Mouse (Mus musculus) hindbrain, embryonic 11.5 days (tissue): ENCODE data around the gene Hapln4. TPM values are rescaled to one million over a fixed set of nuclear protein-coding genes. Genes with fewer than 3 reads are reported as not detected.
"Not testable (repeated sequence)": the region's sequence is repeated elsewhere in the genome, so short reads cannot be mapped to it uniquely, and the experiment has no call there.

Experiments
- ATAC-seq: fragments of 200-750 bp; cut with Nextera tagmentation; 2 replicates; pipeline ENCODE4 v1.8.0; 2017; ENCODE audit warnings: mild to moderate bottlenecking, moderate TSS enrichment, moderate library complexity; ENCODE audit not compliant: low FRiP score
- DNase-seq: peaks from one replicate; pipeline ENCODE4 v3.0.0-alpha.2; 2015; ENCODE audit warnings: low spot score
- H3K27ac ChIP-seq: fragments of 300-500 bp; sonication (generic); 2 replicates; pipeline ENCODE4 v1.5.1; 2014; ENCODE audit warnings: mild to moderate bottlenecking, low read depth, low read length
- H3K27me3 ChIP-seq: fragments of 300-500 bp; sonication (generic); 2 replicates; pipeline ENCODE4 v1.6.1; 2014; ENCODE audit warnings: mild to moderate bottlenecking, low read length, moderate library complexity, mixed read lengths; ENCODE audit not compliant: control insufficient read depth, insufficient read depth
- H3K36me3 ChIP-seq: fragments of 300-500 bp; sonication (generic); 2 replicates; pipeline ENCODE4 v1.6.1; 2014; ENCODE audit warnings: mild to moderate bottlenecking, low read length, moderate library complexity, mixed read lengths; ENCODE audit not compliant: control insufficient read depth, insufficient read depth
- H3K4me1 ChIP-seq: fragments of 300-500 bp; sonication (generic); replicated peaks from 2 replicates; pipeline ENCODE4 v1.6.1; 2014; ENCODE audit warnings: low read length, mixed read lengths; ENCODE audit not compliant: control insufficient read depth, insufficient read depth
- H3K4me2 ChIP-seq: fragments of 300-500 bp; sonication (generic); replicated peaks from 2 replicates; pipeline ENCODE4 v1.6.1; 2014; ENCODE audit warnings: mild to moderate bottlenecking, low read depth, low read length
- H3K4me3 ChIP-seq: fragments of 300-500 bp; sonication (generic); 2 replicates; pipeline ENCODE4 v1.5.1; 2014; ENCODE audit warnings: low read depth, low read length
- H3K9ac ChIP-seq: fragments of 300-500 bp; sonication (generic); 2 replicates; pipeline ENCODE4 v1.6.1; 2014; ENCODE audit warnings: low read depth, low read length
- H3K9me3 ChIP-seq: fragments of 300-500 bp; sonication (generic); 2 replicates; pipeline ENCODE4 v1.6.1; 2016; ENCODE audit warnings: low read length; ENCODE audit not compliant: control insufficient read depth
- WGBS: fragments of 180-500 bp; shearing (Covaris S2); extraction: QIAGEN DNeasy Blood & Tissue Kit; methylation state at CpG from one replicate; pipeline ENCODE4 v1.1.7; 2014; 5-methylcytosine and 5-hydroxymethylcytosine counted together
- polyA plus RNA-seq: library from polyadenylated mRNA; unstranded; fragments of >200 nt; fragmentation: Nextera tagmentation; extraction: Ambion mirVana; gene quantifications from 2 replicates; pipeline ENCODE4 v1.2.1, GENCODE M21; 2014

Hapln4 gene
- polyA plus RNA-seq, result 0.22 TPM in 1 of 2 replicates, not detected in the other

DNA sequence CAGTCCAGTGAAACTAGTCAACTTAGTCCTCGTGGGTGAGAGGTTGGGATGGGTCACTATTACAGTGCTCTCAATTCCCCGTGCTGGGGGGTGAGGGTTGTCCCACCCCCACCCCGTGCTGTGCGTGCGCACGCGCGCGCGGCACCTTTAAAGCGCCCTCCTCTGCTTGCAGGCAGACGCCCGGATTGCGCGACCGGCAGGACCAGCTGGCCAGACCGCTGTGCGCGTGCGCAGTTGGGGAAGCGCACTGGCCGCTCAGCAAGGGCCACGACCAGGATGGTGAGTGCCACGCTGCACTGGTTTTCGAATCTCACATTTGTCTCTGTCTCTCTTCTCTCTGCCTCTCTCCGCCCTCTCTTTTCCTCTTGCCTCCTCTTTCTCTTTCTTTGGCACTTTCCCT, at the start of gene Hapln4:
Gene Hapln4, plus strand, starts transcription at position 173 of the 400 bp plus-strand sequence.
- H3K9me3 ChIP-seq, result no peaks in the 10 kb centered on the region
- H3K4me1 ChIP-seq, result peaks cover 13% of the 10 kb centered on the region
- ATAC-seq, result peak; percentile 33; the same call in 1 of the 2 replicates
- DNase-seq, result peak; percentile 79
- H3K27me3 ChIP-seq, result peaks cover 56% of the 10 kb centered on the region
- H3K36me3 ChIP-seq, result no peaks in the 10 kb centered on the region
- H3K27ac ChIP-seq, result no peak within 1 kb of the TSS
- H3K4me3 ChIP-seq, result peak within 1 kb of the TSS; percentile 35
- peak within 1 kb of the TSS; percentile 63 for H3K4me2 ChIP-seq
- H3K9ac ChIP-seq, result peak within 1 kb of the TSS; percentile 31
- WGBS, result under 1% methylated on average over 24 of the region's 26 CpGs

GRCm38 (mm10) chr8:70037994-70038393, 45.3 kb upstream of the Hapln4 start:
- H3K4me3 ChIP-seq, result no peak overlapping the region
- WGBS, result 97% methylated on average over 1 of the region's 1 CpGs
- no peak overlapping the region for H3K27ac ChIP-seq
- no peaks in the 10 kb centered on the region for H3K9me3 ChIP-seq
- peaks cover 5% of the 10 kb centered on the region; the same call in 1 of the 2 replicates for H3K4me1 ChIP-seq
- no peak for DNase-seq
- no peaks in the 10 kb centered on the region for H3K36me3 ChIP-seq
- no peak overlapping the region for H3K9ac ChIP-seq
- ATAC-seq, result no peak
- H3K4me2 ChIP-seq, result no peak overlapping the region
- no peaks in the 10 kb centered on the region for H3K27me3 ChIP-seq

- DNase-seq (no peak), ATAC-seq (peak; percentile 62; the same call in 1 of the 2 replicates)
- Histone ChIP-seq H3K9ac (peak overlapping the region; percentile 95), H3K4me2 (peak overlapping the region; percentile 87), H3K4me3 (peak overlapping the region; percentile 100), H3K9me3 (no peaks in the 10 kb centered on the region), H3K27ac (peak overlapping the region; percentile 65; the same call in 1 of the 2 replicates), H3K36me3 (no peaks in the 10 kb centered on the region), H3K27me3 (no peaks in the 10 kb centered on the region), H3K4me1 (peaks cover 9% of the 10 kb centered on the region; the same call in 1 of the 2 replicates)
- 2% methylated on average over 46 of the region's 47 CpGs for WGBS
Observed at GRCm38 (mm10) chr8:70041885-70042546, 41.2 kb upstream of the Hapln4 start.

DNA sequence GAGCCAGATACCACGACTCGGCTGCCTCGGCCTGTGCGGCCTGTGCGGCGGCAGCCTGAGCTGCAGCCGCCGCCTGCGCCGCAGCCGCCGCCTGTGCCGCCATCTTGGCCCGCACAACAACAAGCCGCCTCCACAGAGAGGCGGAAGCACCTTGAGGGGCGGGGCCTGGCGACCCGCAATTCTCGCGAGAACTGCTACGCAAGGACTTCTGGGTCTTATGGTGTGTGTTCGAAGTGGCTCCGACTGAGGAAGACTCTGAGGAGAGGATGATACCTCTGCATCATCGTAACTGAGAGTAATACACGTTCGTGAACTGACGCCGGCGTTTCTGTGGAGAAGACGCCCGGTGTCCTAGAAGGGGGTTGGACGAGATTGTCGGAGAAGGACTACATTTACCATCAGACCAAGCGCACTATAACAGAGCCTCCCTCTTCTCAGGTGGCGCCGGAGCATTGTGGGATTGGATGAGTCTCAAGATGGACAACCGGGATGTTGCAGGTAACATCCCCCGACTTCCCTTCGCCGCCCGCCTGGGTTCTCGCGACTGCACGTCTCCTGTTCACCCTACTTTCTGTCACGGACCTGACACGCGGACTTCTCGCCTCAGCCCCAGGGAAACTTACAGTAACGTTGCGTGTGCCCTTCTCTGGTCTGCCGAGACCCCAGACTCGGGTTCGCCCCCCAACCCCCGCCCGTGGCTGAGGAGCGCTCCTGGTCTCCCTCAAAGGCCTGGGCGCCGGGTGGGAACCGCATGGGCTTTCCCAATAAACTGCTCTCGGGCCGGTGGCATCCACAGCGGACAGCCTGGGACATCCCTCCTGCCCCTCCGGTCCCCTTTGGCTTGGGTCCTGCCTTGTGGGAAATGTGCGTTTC, 40.4 kb upstream of the Hapln4 start, which contains the start of the genes Mau2 and Sugp1:
Gene Mau2, minus strand, starts transcription at position 152 of the 873 bp plus-strand sequence.
Gene Sugp1, plus strand, starts transcription at position 231 of the 873 bp plus-strand sequence.
- Histone ChIP-seq H3K9me3 (no peaks in the 10 kb centered on the region), H3K36me3 (no peaks in the 10 kb centered on the region), H3K27ac (peak within 1 kb of the TSS; percentile 65; the same call in 1 of the 2 replicates), H3K9ac (peak within 1 kb of the TSS; percentile 95), H3K4me2 (peak within 1 kb of the TSS; percentile 87), H3K4me1 (peaks cover 9% of the 10 kb centered on the region; the same call in 1 of the 2 replicates), H3K27me3 (no peaks in the 10 kb centered on the region), H3K4me3 (peak within 1 kb of the TSS; percentile 100)
- peak; percentile 97 for DNase-seq
- ATAC-seq, result peak; percentile 98
- under 1% methylated on average over 64 of the region's 65 CpGs for WGBS

- no peaks in the 10 kb centered on the region for H3K36me3 ChIP-seq
- no peak for DNase-seq
- no peak overlapping the region for H3K27ac ChIP-seq
- no peak overlapping the region for H3K4me3 ChIP-seq
- H3K9me3 ChIP-seq, result no peaks in the 10 kb centered on the region
- no peak overlapping the region for H3K4me2 ChIP-seq
- H3K9ac ChIP-seq, result peak overlapping the region; percentile 95; the same call in 1 of the 2 replicates
- WGBS, result 91% methylated on average over 5 of the region's 5 CpGs
- ATAC-seq, result no peak
- no peaks in the 10 kb centered on the region for H3K27me3 ChIP-seq
- H3K4me1 ChIP-seq, result peaks cover 9% of the 10 kb centered on the region; the same call in 1 of the 2 replicates
Observed at GRCm38 (mm10) chr8:70043996-70044395, 39.3 kb upstream of the Hapln4 start.

DNA sequence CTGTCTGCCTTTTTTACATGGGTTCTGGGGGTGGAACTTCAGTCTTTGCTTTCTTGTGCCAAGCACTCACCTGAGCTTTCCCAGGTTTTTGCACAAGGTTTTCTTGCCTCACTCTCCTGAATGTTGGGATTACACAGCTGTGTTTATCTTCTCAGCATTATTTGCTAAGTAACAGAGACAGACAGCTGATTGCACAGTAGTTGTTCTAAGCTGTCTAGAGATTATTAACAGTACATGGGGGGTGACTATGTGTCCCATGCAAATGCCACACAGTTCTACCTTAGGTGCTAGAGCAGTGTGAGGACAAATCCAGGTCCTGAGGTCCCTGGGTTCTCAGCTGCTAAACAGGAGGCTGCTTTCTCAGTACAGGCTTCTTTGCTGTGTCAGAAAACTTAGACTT, 33.6 kb upstream of the Hapln4 start:
- no peak for ATAC-seq
- Histone ChIP-seq H3K36me3 (peaks cover 7% of the 10 kb centered on the region; the same call in 1 of the 2 replicates), H3K4me3 (no peak overlapping the region), H3K27me3 (no peaks in the 10 kb centered on the region), H3K4me1 (no peaks in the 10 kb centered on the region), H3K4me2 (no peak overlapping the region), H3K27ac (no peak overlapping the region), H3K9me3 (no peaks in the 10 kb centered on the region), H3K9ac (no peak overlapping the region)
- DNase-seq, result no peak

- H3K27me3 ChIP-seq, H3K36me3 ChIP-seq, H3K9me3 ChIP-seq, H3K9ac ChIP-seq, H3K4me1 ChIP-seq, H3K4me3 ChIP-seq, ATAC-seq, DNase-seq, H3K27ac ChIP-seq, H3K4me2 ChIP-seq: not testable (repeated sequence)
- WGBS, result 97% methylated on average over 5 of the region's 5 CpGs
Observed at GRCm38 (mm10) chr8:70050434-70050833, 32.8 kb upstream of the Hapln4 start.

DNA sequence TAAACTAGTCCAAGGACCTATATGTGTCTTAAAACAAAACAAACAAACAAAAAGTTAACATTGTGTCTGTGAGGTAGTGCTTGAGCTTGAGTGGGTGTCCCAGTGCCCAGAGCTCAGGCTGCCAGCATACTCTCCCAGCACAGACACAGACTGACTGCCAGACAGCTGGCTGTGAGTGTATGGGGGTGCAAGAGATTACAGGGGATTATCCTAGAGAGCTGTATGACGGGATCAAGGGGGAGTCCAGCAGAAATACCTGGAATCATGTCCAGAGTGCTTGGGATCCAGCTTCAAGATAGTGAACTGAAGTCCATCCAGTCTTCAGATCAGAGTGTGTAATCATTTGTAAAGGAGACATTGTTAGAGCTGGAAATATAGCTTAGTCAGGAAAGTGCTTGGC, 25.5 kb upstream of the Hapln4 start:
- Histone ChIP-seq H3K36me3 (peaks cover 13% of the 10 kb centered on the region), H3K9ac (no peak overlapping the region), H3K9me3 (no peaks in the 10 kb centered on the region), H3K27ac (no peak overlapping the region), H3K4me3 (no peak overlapping the region), H3K4me2 (no peak overlapping the region), H3K27me3 (no peaks in the 10 kb centered on the region), H3K4me1 (no peaks in the 10 kb centered on the region)
- ATAC-seq, result no peak
- DNase-seq, result no peak
- WGBS, result 93% methylated on average over 1 of the region's 1 CpGs
